Mouse (Mus musculus) testis, postnatal 14 days (tissue): ENCODE results near the gene Gm7073.

Source experiments
- DNase-seq: peaks from one replicate; pipeline ENCODE4 v3.0.0; 2021; ENCODE audit warnings: low spot score

Gm7073 gene

DNA sequence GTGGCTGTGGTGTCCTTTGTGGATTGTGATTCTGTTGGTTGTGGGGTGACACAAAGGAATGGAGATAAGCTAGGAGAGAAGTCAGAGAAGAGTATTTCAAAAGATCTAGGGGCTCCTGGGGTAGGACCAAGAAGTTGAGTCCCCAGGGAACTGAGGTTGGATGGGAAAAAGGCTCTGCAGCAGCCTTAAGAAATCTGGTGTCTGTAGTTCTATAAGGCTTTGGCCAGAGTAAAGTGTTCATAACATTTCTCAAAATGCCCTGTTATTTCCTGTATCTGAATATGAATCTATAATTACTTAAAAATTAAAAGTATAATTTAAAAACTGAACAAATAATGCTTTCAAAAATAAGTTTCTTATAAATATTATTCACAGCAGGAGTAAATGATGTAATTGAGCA lies at the start of gene Gm7073:
Gene Gm7073 (minus strand): TSS at position 101 of the 400 bp plus-strand sequence.
- DNase-seq: no peak

DNA sequence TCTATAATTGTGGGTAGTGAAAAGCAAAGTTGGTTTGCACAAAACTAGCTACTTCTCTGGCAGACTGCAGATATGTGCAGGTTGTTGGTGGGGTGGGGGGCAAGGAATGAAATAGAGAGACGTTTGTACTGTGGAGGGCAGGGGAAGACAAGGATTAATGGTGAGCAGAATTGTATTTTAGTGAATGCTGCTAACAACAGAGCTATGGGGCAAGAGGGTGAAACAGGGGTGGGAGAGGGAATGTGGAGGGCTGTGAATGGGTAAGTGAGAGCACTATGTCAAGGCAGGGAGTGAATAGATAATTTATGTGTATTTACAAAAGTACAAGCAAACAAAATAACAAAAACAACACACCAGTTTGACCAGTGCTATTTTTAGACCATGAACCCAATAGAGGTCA lies 31.5 kb upstream of the Gm7073 start:
- DNase-seq: no peak

GRCm38 (mm10) chrX:60569047-60569446 lies 30.0 kb upstream of the Gm7073 start:
- no peak for DNase-seq

DNA sequence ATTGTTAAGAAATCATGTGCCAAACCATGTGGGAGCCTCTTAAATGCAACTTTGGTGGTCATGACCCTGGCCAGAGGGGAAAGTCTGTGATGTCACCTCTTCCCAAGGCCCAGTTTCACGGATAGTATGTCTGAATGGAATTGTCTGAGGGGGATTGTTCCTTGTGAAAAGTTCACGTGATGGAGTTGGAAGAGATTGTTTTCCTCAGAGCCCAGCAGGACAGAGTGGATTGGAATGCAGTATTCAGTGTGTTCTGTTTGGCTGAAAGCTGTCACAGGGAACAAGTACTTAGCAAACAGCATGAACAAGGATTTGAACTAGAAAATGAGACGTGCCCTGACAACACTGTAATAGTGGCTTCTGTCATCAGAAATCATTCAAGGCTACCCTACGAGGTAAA lies 16.2 kb upstream of the Gm7073 start:
- DNase-seq: no peak

DNA sequence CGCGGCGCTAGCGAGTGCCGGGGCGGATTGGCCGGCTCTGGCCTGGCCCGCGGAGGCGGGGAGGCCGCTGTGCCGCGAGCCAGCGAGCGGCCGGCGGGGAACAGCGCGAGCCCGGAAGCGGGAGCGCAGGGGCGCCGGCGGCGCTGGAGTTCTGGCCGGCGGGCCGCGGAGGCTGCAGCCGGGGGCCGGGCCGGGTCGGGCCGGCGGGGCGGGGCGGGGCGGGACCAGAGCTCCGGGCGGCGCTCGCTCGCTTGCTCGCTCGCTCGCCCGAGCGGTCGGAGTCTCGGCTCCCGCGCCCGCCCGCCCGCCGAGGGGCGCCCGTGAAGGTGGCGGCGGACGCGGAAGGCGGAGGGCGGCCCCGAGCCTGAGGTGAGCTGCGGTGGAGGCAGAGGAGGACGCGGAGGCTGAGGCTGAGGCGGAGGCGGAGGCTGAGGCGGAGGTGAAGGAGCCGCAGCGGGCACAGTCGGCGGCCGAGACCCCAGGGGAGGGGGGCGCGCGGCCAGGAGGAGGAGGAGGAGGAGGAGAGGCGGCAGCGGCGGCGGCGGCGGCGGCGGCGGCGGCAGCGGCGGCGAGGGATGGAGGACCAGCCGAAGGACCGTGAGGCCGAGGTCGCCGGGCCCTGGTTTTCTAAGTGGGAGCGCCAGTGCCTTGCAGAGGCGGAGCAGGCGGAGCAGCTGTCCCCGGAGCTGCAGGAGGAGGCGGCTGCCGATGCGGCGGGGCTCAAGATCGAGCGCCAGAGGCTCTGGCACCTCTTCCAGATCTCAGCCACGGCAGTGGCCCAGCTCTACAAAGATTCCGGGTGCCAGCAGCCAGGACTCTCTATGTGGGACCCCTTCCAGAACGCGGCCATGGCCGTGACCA lies 8.6 kb upstream of the Gm7073 start:
- DNase-seq: peak; percentile 60

- DNase-seq: no peak
Observed at GRCm38 (mm10) chrX:60547098-60547443, 8.0 kb upstream of the Gm7073 start.

- no peak for DNase-seq
Observed at GRCm38 (mm10) chrX:60545906-60546305, 6.9 kb upstream of the Gm7073 start.

GRCm38 (mm10) chrX:60545444-60545843 lies 6.4 kb upstream of the Gm7073 start:
- no peak for DNase-seq

DNA sequence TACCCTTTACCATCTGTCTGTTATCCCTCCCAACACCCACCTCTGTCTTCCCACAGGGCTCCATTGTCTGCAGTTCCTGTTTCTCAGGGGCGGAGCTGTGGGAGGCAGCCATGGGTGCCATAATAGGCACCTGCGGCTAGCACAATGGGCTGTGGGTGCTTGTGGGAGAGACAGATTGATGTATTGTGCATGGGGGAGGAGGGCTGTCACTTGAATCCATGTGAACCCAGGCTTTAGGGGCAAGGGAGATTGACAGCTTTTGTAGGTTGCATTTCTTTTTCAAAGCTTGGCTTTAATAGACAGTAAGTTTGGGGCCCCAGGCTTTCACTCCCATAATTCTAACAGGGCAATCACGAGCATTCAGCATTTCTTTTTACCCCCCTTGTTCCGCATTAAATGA lies 5.0 kb upstream of the Gm7073 start:
- DNase-seq: no peak

DNA sequence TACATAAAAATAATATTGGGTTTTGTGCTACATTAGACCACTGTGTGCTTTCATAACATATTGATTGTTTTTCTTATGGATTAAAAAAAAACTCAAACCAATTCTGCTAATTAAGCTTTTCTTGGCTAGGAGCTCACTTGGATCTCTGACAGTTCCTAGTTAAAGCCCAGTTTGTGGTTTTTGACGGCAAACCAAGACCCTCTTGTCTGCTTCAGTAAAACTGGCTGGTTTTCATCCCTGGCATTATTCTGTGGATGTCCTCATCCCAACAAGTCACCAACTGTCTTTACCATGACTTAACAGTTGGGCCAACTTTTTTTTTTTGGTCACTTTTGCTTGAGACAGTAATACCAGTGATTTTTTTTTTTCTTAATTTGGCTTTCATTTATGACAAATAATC lies 3.9 kb upstream of the Gm7073 start:
- no peak for DNase-seq

- DNase-seq: peak; percentile 3
Observed at GRCm38 (mm10) chrX:60503995-60504394, 35.1 kb downstream of the Gm7073 start.

GRCm38 (mm10) chrX:60497750-60498149 lies 41.3 kb downstream of the Gm7073 start:
- no peak for DNase-seq

- DNase-seq: no peak
Observed at GRCm38 (mm10) chrX:60495308-60495707, 43.7 kb downstream of the Gm7073 start.

DNA sequence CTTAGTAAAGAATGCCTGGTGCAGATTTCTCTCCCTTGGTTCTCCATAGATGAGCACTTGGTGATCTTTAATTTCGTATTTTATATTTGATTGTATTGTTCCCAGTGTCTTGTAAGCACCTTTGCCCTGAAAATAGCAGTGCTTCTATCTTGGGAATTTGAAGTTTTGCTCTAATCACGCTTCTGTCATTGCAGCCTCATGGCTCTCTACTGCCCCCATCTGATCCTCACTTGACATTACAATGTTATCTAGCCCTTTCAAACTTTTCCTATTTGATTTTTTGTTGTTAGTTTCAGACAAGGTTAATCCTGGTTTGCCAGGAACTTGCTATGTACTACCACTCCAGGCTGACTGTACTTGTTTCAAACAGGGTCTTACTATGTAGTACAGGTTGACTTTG lies 75.3 kb downstream of the Gm7073 start:
- DNase-seq: no peak

GRCm38 (mm10) chrX:60414563-60415111 lies 124.4 kb downstream of the Gm7073 start:
- no peak for DNase-seq

DNA sequence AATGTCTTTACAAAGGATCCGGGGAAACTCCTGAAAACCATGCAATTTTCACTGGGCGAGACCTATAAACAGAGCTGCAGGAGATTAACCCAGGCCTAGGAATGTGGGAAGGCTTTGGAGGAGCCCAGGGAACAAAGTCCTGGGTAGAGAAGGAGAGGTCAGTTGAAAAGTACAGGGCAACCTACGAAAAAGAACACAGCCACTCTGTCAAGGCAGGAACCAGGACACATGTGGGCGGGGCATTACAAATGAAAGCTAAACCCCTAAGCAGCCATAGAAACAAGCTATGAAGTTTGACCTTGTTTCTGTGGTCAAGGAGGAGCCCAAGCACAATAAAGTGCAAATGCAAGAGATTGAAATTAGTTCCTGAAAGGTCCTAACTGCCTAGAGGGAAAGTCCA lies 133.4 kb downstream of the Gm7073 start:
- no peak for DNase-seq

DNA sequence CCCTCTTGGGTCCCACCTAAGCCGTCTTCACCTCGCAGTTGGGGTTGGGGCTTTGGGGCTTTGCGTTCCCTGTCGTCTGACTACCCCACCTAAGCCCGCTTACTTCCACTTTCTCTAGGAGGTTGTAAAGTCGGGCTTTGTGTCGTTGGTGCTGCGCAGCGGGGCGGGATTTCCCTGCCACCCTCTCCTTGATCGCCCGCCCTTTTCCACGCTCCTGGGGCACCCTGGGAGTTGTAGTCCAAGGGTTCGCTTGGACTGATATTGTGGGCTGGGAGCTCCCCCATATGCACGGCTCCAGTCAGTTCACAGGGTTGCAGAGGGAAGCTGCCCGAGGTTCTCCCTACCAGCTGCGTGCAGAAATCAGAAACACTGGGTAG lies 134.4 kb downstream of the Gm7073 start:
- DNase-seq: peak; percentile 87

- peak; percentile 70 for DNase-seq
Observed at GRCm38 (mm10) chrX:60403764-60404667, 135.0 kb downstream of the Gm7073 start.

DNA sequence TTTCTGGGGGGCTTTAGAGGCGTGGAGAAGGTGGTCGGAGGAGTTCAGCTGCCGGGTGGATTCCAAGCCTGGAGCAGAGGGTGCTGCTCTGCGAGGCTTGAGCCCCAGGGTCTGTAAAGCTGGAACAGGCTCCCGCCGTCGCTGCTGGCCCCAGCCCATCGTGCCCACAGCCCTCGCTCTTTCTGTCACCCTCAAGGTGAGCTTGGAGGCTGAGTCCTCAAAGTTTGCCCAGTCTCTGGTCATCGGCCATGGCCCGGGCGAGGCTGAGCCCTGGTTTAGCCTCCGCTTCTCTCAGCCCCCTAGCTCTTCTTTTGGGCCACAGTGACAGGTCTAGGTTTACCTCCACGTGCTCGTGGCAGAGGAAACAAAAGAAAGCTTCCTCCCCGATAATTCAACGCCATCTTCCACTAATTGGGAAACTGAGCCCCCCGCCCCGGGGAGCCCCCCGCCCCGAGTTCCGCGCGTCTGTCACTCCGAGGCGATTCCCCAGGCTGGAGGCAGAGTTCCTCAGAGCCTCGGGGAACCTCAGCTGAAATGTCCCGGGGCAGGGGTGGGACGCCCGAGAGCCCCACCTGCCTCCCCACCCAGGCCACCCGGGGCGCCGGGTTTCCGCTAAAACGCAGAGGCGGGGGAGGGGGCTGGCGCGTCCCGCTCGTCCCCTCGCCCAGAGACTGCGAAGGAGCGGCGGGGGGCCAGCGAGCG lies 135.8 kb downstream of the Gm7073 start:
- peak; percentile 17 for DNase-seq

DNA sequence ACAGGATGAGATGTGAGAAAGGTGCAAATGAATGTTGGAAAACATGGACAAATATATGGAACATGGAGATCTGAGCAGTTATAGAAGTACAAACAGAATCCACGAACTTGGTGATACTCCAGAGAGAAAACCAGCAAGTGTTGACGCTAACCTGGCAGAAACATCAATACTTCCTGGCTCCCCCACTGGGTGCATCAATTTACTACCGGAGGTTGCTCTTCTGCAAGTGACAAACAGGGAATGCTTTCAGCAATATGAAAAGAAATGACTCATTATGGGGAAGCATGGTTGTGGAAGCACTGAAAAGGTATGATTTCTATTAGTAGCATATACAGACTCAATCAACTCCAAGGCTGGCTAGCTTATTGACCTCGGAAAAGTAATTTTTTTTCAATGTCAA lies 144.8 kb downstream of the Gm7073 start:
- DNase-seq: no peak

GRCm38 (mm10) chrX:60386852-60387251 lies 152.2 kb downstream of the Gm7073 start:
- DNase-seq: no peak
